Mouse (Mus musculus): ENCODE results near the gene AI464131.

Gene AI464131

DNA sequence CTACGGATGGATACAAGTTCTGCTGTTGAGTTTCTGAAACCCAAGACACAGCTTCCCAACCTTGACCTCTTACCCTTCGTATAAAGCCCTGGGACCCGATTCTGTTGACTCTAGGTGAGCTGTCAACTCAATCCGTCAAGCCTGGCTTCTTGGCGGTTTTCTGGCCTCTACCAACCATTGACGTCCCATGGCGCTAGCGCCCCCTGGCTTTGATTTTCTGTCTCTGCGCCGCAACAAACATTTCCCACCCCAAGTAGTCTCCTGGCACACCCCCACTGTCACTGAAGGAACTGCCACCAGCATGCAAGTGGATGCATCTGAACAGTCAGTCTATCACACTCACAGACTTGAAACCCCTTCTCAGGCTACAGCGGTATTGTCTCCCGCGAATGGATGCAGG is 3.3 kb upstream of the AI464131 start:
- intact Hi-C loops (cut with DNase I), result loop anchor here (5.0 kb wide), 1 partner anchor 39 kb away; the partner anchor contains the start of gene Nudt2

GRCm38 (mm10) chr4:41505131-41505551 is 2.3 kb upstream of the AI464131 start:
- intact Hi-C loops (cut with DNase I), result loop anchor here (5.0 kb wide), 1 partner anchor 38 kb away; the partner anchor contains the start of gene Nudt2

DNA sequence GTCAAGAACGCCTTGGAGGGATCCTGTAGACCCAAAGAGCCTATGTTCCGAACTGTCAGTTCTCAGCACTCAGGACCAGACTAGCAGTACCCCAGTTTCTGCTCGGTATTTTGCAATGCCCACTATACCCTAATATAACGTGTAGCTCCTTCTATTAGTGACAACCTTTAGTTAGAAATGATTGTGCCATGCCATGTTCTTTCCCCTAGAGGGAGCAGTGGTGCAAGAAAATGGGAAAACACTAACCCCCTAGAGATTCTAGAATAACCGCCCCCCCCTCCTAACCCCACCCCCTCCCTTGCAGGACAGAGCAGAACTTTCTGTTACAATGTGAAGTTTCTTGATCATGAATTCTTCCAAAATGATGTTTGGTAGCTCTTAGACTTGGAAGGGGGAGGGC is 1.4 kb upstream of the AI464131 start:
- intact Hi-C loops (cut with DNase I), result no loop called here

DNA sequence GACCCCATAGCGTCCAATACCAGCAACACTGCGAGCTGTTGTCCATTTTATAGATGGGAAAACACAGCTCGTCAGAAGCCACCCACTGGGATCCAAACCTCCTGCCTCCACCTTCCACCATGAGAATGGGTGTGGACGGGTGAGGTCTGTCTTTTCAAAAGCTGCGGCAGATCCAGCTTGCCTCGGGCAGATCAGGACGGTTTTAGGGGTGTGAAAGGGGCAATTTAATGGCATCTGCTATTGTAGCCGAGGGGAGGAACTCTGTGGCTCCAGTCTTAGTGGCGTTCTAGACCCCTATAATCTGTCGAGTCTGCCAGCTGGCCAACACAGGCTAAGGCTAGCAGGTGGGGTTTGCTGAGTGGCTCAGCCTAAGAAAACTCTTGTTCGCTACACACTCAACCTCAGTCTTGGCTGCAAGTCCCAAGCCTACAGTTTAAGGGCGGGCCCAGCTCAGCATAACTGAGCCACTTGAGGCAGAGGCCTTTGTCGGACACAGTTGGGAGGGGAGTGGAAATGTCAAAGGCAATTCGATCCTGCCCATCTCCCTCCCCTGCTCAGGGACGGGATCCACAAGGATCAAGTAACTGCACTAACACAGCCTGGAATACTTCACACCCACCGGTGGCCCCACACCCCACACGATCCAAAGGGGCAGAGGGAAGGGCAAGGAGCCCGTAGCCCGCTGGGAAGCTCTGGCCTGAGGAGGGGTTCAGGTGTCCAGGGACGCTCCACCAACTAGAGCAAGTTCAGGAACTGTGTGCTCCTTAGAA is 520 bp downstream of the AI464131 start:
- intact Hi-C loops (cut with DNase I), result no loop called here

DNA sequence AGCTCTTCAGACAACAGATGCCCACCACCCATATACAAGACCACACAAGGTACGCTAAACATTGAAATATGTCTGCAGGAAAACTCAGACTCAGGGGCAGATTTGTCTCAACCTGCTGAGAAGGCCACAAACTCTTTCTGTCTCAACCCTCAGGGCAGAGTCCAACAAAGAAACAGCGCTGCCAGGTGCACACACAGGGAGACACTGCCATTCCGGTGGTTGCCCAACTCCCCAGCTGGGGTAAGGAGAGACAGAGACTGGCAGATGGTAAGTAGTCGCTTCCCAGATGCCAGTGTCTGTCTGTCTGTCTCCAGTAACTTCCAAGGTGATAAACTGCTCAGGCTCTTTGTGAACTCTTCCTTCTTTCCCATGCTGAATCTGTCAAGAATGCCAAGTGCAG is 2.1 kb downstream of the AI464131 start:
- intact Hi-C loops (cut with DNase I), result no loop called here

DNA sequence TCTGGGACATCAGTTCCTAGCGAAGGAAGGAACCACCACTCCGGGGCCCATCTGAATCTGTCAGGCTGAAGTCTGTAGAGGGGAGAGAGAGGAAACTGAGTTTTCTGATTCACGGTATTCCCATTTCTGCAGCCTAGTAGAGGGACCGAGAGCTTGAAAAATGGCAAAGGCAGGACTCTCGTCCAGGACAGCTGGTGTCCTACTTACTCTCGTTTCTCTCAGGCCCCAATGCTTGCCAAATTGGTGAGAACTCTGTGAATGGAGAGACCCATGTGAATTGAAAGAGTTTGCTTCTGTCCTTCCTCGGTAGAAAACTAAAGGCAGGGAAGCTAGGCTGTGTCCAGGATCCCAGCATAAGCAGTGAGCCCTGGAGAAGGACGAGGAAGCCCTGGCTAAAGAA is 3.3 kb downstream of the AI464131 start:
- intact Hi-C loops (cut with DNase I), result no loop called here

GRCm38 (mm10) chr4:41498921-41499391 is 3.9 kb downstream of the AI464131 start:
- intact Hi-C loops (cut with DNase I), result no loop called here

DNA sequence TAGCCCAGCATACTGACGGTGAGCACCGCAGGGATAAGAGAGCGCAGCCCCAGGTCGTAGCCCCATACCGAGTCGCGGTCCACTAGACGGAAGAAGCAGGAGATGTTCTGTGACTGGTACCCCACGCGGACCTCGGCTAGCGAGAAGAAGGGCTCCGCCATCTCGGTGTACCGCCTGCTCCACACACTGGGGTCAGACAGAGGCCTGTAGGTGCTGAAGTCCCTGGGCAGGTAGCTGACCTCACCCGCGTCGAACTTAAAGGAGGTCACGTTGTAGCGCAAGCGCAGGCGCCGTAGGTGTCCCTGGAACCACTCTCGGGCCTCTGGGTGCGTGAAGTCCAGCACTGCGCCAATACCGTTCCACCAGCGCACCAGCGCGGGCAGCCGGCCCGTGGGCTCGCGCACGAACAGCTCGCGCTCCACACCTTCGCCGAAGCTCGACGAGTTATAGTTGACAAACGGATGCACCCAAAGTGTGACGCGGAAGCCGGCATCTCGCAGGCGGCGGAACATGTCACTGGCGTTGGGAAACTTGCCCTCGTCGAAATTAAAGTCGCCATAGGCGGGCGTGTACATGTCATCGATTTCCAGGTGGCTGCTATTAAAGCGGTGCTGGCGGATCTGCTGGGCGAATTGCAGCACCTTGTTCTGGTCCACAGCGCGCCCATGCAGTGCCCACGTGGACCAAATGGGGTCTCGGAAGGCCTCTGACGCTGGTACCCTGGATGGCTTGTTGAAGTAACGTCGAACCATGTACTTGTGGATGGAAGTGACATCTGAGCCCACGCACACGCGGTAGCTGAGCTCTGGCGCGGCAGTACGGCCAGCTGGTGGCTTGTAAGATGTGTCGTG is 4.7 kb downstream of the AI464131 start:
- intact Hi-C loops (cut with DNase I), result no loop called here

GRCm38 (mm10) chr4:41497579-41497978 is 5.3 kb downstream of the AI464131 start:
- intact Hi-C loops (cut with DNase I), result no loop called here

DNA sequence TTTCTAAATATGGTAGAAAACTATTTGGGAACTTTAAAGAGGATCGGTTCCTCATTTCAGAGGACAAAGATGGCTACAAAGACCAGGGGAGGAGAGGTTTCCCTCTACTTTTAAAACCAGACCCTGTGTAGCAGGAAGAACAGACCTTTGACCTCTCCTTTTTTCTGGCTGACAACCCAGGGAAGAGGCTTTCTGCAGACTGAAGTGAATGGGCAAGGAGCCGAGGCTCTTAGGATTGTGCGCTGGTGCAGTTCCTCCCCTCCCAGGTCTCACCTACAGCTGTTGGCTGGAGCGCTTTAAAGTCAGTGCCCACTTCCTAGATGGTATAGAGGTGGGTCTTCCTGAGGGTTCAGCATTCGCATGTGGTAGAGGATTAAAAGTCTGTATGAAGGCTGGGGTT is 5.8 kb downstream of the AI464131 start:
- intact Hi-C loops (cut with DNase I), result no loop called here

- intact Hi-C loops (cut with DNase I), result no loop called here
Observed at GRCm38 (mm10) chr4:41495850-41496249, 7.0 kb downstream of the AI464131 start.

- intact Hi-C loops (cut with DNase I), result no loop called here
Observed at GRCm38 (mm10) chr4:41495076-41495475, 7.8 kb downstream of the AI464131 start.

DNA sequence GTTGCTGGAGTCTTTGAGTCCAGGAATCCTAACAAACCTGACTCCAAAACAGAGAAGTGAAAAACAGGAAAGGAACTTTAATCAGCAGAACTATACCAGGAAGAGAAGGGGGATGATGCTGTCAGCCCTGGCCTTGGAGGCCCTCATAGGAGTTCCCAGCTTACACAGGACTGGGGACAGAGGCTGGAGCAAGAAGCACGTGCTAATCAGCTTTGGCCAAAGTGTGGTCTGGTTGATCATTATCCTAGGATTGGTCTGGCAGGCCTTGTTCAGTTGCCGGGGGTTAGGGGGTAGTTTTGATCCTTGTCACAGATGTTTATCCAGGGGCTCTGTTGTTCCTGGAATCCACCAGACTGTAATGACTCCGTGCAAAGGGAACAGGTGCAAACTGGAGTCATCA is 8.5 kb downstream of the AI464131 start:
- intact Hi-C loops (cut with DNase I), result no loop called here

- intact Hi-C loops (cut with DNase I), result no loop called here
Observed at GRCm38 (mm10) chr4:41493464-41494116, 9.3 kb downstream of the AI464131 start.

- intact Hi-C loops (cut with DNase I), result no loop called here
Observed at GRCm38 (mm10) chr4:41492951-41493350, 9.9 kb downstream of the AI464131 start.

DNA sequence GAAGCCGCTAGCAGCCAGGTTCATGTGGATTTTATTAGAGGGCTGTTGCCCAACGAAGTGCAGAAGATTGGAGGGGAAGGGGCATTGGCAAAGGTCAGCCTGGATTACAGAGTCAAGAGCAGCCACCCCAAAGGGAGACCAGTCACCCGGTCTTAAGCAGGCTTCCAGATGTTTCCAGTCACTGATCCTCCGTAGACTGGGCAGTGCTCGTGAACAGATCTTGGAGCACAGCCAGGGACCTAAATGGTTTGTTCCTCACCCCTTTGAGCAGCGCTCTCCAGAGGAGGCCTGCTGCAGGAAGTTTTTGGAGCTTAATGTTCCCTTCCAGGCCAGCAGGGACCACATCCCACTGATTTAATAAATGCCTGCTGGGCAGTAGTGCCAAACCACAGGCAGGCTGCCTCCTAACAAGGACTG is 21.3 kb downstream of the AI464131 start:
- intact Hi-C loops (cut with DNase I), result no loop called here

DNA sequence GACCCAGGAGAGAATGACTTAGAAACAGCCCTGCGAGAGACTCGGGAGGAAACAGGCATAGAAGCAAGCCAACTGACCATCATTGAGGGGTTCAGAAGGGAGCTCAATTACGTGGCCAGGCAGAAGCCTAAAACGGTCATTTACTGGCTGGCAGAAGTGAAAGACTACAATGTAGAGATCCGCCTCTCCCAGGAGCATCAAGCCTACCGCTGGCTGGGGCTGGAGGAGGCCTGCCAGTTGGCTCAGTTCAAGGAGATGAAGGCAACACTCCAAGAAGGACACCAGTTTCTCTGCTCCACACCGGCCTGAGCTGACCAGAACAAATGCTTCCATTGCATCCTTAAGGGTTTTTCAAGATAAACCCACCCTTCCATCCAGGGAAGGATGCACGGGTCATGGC is 22.6 kb downstream of the AI464131 start:
- intact Hi-C loops (cut with DNase I), result no loop called here

- intact Hi-C loops (cut with DNase I), result no loop called here
Observed at GRCm38 (mm10) chr4:41479456-41479804, 23.4 kb downstream of the AI464131 start.

GRCm38 (mm10) chr4:41478751-41479455 is 24.0 kb downstream of the AI464131 start:
- intact Hi-C loops (cut with DNase I), result no loop called here

- intact Hi-C loops (cut with DNase I), result no loop called here
Observed at GRCm38 (mm10) chr4:41477648-41478160, 25.2 kb downstream of the AI464131 start.

GRCm38 (mm10) chr4:41471384-41471689 is 31.5 kb downstream of the AI464131 start:
- intact Hi-C loops (cut with DNase I), result no loop called here
